Mouse (Mus musculus): ENCODE measurements around the gene Rabggtb.

The Rabggtb gene

GRCm38 (mm10) chr3:153912546-153913509 is at the start of gene Rabggtb:
Gene Rabggtb, minus strand, starts transcription at chr3:153913009.
- DNase-seq: peak; percentile 95

GRCm38 (mm10) chr3:153961632-153962389 is 49.0 kb upstream of the Rabggtb start:
- DNase-seq: no peak

- no peak for DNase-seq
Observed at GRCm38 (mm10) chr3:153960884-153961283, 48.1 kb upstream of the Rabggtb start.

GRCm38 (mm10) chr3:153959731-153960207 is 47.0 kb upstream of the Rabggtb start:
- DNase-seq: no peak

- no peak for DNase-seq
Observed at GRCm38 (mm10) chr3:153959035-153959730, 46.4 kb upstream of the Rabggtb start.

GRCm38 (mm10) chr3:153957916-153958315 is 45.1 kb upstream of the Rabggtb start:
- no peak for DNase-seq

GRCm38 (mm10) chr3:153948176-153948575 is 35.4 kb upstream of the Rabggtb start:
- no peak for DNase-seq

GRCm38 (mm10) chr3:153947271-153947670 is 34.5 kb upstream of the Rabggtb start:
- DNase-seq: no peak

GRCm38 (mm10) chr3:153944335-153944990 is 31.7 kb upstream of the Rabggtb start, which contains the start of gene Acadm:
Gene Acadm, minus strand, starts transcription at chr3:153944632.
- DNase-seq: peak; percentile 96

GRCm38 (mm10) chr3:153943901-153944334 is 31.1 kb upstream of the Rabggtb start:
- no peak for DNase-seq

- DNase-seq: no peak
Observed at GRCm38 (mm10) chr3:153943003-153943640, 30.3 kb upstream of the Rabggtb start.

GRCm38 (mm10) chr3:153941613-153942012 is 28.8 kb upstream of the Rabggtb start:
- no peak for DNase-seq

- no peak for DNase-seq
Observed at GRCm38 (mm10) chr3:153940486-153940885, 27.7 kb upstream of the Rabggtb start.

- no peak for DNase-seq
Observed at GRCm38 (mm10) chr3:153940021-153940420, 27.2 kb upstream of the Rabggtb start.

GRCm38 (mm10) chr3:153937116-153937810 is 24.5 kb upstream of the Rabggtb start:
- DNase-seq: no peak

GRCm38 (mm10) chr3:153935878-153936277 is 23.1 kb upstream of the Rabggtb start:
- DNase-seq: no peak

GRCm38 (mm10) chr3:153932461-153932860 is 19.7 kb upstream of the Rabggtb start:
- DNase-seq: no peak

GRCm38 (mm10) chr3:153929526-153929925 is 16.7 kb upstream of the Rabggtb start:
- DNase-seq: no peak

- DNase-seq: no peak
Observed at GRCm38 (mm10) chr3:153926333-153926732, 13.5 kb upstream of the Rabggtb start.

- DNase-seq: no peak
Observed at GRCm38 (mm10) chr3:153921147-153921910, 8.5 kb upstream of the Rabggtb start.
